Mouse (Mus musculus): Measurements from ENCODE around the gene Cphx2. TPM values are rescaled to one million over a fixed set of nuclear protein-coding genes. Genes with fewer than 3 reads are reported as not detected.
"Not testable (repeated sequence)": the region's sequence is repeated elsewhere in the genome, so short reads cannot be mapped to it uniquely, and the experiment has no call there.

Gene Cphx2
- polyA plus RNA-seq, 1 experiment from 2014 or later = not detected

DNA sequence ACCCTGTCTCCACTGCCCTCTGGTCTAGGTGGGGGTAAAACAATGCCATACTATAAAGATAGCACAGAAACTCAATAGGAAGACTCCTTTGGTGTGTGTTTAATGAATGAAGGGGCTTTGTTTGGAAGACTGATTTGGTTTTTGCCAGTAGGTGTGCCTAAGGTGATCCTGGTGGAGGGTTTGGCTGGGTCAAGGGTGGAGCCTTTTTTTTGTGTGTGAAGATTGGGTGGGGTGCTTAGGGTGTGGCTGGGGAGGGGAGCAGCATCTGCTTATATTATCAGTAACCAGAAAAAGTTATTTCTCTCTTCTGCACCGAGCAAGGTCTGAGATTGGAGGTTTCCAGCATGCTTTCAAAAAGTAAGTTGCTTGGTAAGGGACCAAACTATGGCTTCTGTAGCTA is 681 bp downstream of the Cphx2 start, which contains the start of gene Cphx3:
Gene Cphx3, plus strand, starts transcription at position 301 of the 400 bp plus-strand sequence.
- no CpG with 5 or more reads among the region's 1 CpGs for WGBS
- not testable (repeated sequence) for H3K9me3 ChIP-seq; H3K4me3 ChIP-seq; H3K4me2 ChIP-seq (replicated peaks); H3K4me1 ChIP-seq; H3K27ac ChIP-seq; ATAC-seq (ENCODE audit: low FRiP score, low read depth); H3K27me3 ChIP-seq; H3K36me3 ChIP-seq; H3K9ac ChIP-seq

- H3K4me2 ChIP-seq (replicated peaks); H3K27ac ChIP-seq; H3K9me3 ChIP-seq; H3K4me3 ChIP-seq; H3K36me3 ChIP-seq; H3K4me1 ChIP-seq; H3K9ac ChIP-seq; ATAC-seq (ENCODE audit: low FRiP score, low read depth); H3K27me3 ChIP-seq: not testable (repeated sequence)
- no CpG with 5 or more reads among the region's 3 CpGs for WGBS
Measured at GRCm38 (mm10) chr14:26097622-26098021, 16.3 kb downstream of the Cphx2 start.

DNA sequence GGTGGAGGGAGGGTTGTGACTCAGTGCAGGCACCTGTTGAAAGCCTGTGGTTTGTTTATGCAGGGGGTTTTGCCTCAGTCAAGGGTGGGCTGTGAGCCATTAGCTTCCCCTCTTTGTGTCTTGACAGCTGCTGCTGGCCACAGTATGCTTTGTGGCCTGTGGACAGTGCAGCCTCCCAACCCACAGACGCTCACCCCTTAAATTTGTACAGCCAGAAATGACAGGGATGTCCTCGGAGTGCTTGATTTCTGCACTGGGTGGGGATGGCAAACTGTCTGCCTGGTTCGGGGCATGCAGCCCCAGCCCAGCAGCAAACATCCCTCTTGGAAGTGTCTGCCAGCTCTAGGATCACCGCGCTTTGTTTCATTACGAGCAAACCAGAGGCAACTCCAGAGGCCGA is 36.8 kb downstream of the Cphx2 start, which contains the start of gene Duxbl2:
Gene Duxbl2, plus strand, starts transcription at position 200 of the 400 bp plus-strand sequence.
- H3K9me3 ChIP-seq; H3K9ac ChIP-seq; ATAC-seq (ENCODE audit: low FRiP score, low read depth); H3K27me3 ChIP-seq; H3K4me2 ChIP-seq (replicated peaks); H3K36me3 ChIP-seq; H3K4me1 ChIP-seq; H3K4me3 ChIP-seq; H3K27ac ChIP-seq: not testable (repeated sequence)
- WGBS = no CpG with 5 or more reads among the region's 7 CpGs

DNA sequence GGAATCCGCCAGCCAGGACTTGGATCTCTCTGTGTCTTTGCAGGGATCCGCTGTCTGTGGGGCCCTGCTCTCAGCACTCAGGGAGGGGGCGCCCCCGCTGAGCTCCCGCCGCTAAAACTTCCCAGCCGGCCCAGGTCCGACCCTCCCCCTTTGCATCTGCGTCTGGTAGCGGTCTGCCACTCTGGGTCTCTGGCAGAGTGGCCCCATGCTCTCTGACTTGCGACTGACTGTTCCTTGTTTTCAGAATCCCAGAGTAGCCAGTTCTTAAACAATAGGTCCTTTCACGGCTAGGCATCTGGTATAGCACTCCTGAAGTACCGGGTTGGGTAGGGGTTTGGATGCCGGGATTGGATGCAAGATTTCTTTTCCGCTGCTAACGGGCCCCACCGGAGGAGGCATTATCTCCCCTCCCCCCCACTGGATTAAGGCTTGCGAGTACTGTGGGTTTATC is 37.3 kb downstream of the Cphx2 start:
- H3K4me2 ChIP-seq (replicated peaks); H3K9ac ChIP-seq; H3K4me1 ChIP-seq; H3K27me3 ChIP-seq; H3K36me3 ChIP-seq; H3K9me3 ChIP-seq; H3K27ac ChIP-seq; H3K4me3 ChIP-seq: not testable (repeated sequence)
- peak; percentile 82 for ATAC-seq (ENCODE audit: low FRiP score, low read depth)
- no CpG with 5 or more reads among the region's 18 CpGs for WGBS

GRCm38 (mm10) chr14:26119095-26119494 is 37.8 kb downstream of the Cphx2 start:
- H3K4me2 ChIP-seq (replicated peaks); H3K4me3 ChIP-seq; H3K27ac ChIP-seq; H3K9ac ChIP-seq; ATAC-seq (ENCODE audit: low FRiP score, low read depth); H3K9me3 ChIP-seq; H3K27me3 ChIP-seq; H3K4me1 ChIP-seq; H3K36me3 ChIP-seq: not testable (repeated sequence)
- WGBS = no CpG with 5 or more reads among the region's 7 CpGs

Other genes starting within 250 kb of the Cphx2 start
- 10.9 and 13.0 TPM in 2 replicates for gene Anxa11, start 239.4 kb upstream of the Cphx2 start, polyA plus RNA-seq (2015; fragmentation: Nextera tagmentation; extraction: Ambion mirVana)
- gene Plac9a, start 178.4 kb upstream of the Cphx2 start, polyA plus RNA-seq (2015; fragmentation: Nextera tagmentation; extraction: Ambion mirVana) = 1.0 TPM in 1 of 2 replicates, not detected in the other
- gene Tmem254a, start 153.8 kb upstream of the Cphx2 start, polyA plus RNA-seq (2015; fragmentation: Nextera tagmentation; extraction: Ambion mirVana) = 2.9 and 5.1 TPM in 2 replicates
- gene Cphx1, start 143.2 kb upstream of the Cphx2 start, polyA plus RNA-seq (2015; fragmentation: Nextera tagmentation; extraction: Ambion mirVana) = not detected in 2 replicates
- gene Duxbl1, start 102.9 kb upstream of the Cphx2 start, polyA plus RNA-seq (2015; fragmentation: Nextera tagmentation; extraction: Ambion mirVana) = 2.3 and 2.8 TPM in 2 replicates
- 14.8 and 15.4 TPM in 2 replicates for gene Gm9780, start 38.8 kb upstream of the Cphx2 start, polyA plus RNA-seq (2015; fragmentation: Nextera tagmentation; extraction: Ambion mirVana)
- gene Tmem254c, start 14.2 kb upstream of the Cphx2 start, polyA plus RNA-seq (2015; fragmentation: Nextera tagmentation; extraction: Ambion mirVana) = 27.6 and 30.3 TPM in 2 replicates
- not detected in 2 replicates for gene Cphx3, start 781 bp downstream of the Cphx2 start, polyA plus RNA-seq (2015; fragmentation: Nextera tagmentation; extraction: Ambion mirVana)
- 2.1 TPM in 1 of 2 replicates, not detected in the other for gene Duxbl2, start 36.8 kb downstream of the Cphx2 start, polyA plus RNA-seq (2015; fragmentation: Nextera tagmentation; extraction: Ambion mirVana)
- 11.4 and 11.5 TPM in 2 replicates for gene Plac9b, start 101.0 kb downstream of the Cphx2 start, polyA plus RNA-seq (2015; fragmentation: Nextera tagmentation; extraction: Ambion mirVana)
- 30.1 and 31.2 TPM in 2 replicates for gene Tmem254b, start 125.5 kb downstream of the Cphx2 start, polyA plus RNA-seq (2015; fragmentation: Nextera tagmentation; extraction: Ambion mirVana)
- gene Duxbl3, start 176.4 kb downstream of the Cphx2 start, polyA plus RNA-seq (2015; fragmentation: Nextera tagmentation; extraction: Ambion mirVana) = 0.64 and 4.6 TPM in 2 replicates